Mouse (Mus musculus): ENCODE results near the gene Crp. TPM values are rescaled to one million over a fixed set of nuclear protein-coding genes. Genes with fewer than 3 reads are reported as not detected.

The Crp gene
- total and polyA plus RNA-seq, 2 experiments, result 279 to 497 TPM

DNA sequence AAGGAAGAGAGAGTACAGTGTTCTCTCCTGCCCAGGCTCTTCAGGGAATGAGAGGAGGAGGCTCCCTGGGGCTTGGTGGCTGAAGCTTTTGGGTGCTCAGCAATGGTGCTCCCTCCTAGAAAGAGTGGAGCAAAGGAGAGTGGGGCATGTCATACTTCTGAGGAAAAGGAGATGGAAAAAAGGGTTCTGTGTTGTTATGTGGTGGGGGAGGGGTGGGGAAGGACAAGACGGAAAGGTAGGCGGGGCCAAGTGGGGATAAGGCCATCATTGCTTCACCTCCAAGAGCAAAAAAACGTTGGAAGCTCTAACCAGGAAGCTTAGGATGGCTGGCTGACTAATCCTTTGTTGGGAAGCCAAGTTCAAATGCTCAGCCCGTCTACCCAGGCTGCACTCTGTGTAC, 14.1 kb downstream of the Crp start:
- H3K4me1 ChIP-seq (ENCODE audit: control insufficient read depth, insufficient read depth, low read length), result peaks cover 29% of the 10 kb centered on the region
- no peak overlapping the region; the same call in 1 of the 2 replicates for H3K27ac ChIP-seq (replicated peaks; ENCODE audit: insufficient read depth, low read depth, low read length)
- 51% methylated on average over 4 of the region's 4 CpGs for WGBS
- no peak overlapping the region for H3K4me3 ChIP-seq (ENCODE audit: insufficient read depth, low read depth, low read length)
- H3K79me2 ChIP-seq (ENCODE audit: control insufficient read depth, insufficient read depth, low read length), result peaks cover 15% of the 10 kb centered on the region
- no peak overlapping the region for H3K9ac ChIP-seq (ENCODE audit: low read depth, low read length)
- H3K27me3 ChIP-seq (ENCODE audit: control insufficient read depth, insufficient read depth, low read length), result no peaks in the 10 kb centered on the region
- H3K36me3 ChIP-seq (ENCODE audit: control insufficient read depth, insufficient read depth, low read length), result no peaks in the 10 kb centered on the region; the same call in none of the 2 replicates
- TF ChIP-seq POLR2A (IDR thresholded peaks at IDR 0.05; ENCODE audit: extremely low read depth, insufficient read depth, low read length) (no peak), CTCF (IDR thresholded peaks at IDR 0.05; ENCODE audit: low read depth, low read length) (no peak)
- DNase-seq (ENCODE audit: extremely low read depth, low read depth, low spot score), result no peak

DNA sequence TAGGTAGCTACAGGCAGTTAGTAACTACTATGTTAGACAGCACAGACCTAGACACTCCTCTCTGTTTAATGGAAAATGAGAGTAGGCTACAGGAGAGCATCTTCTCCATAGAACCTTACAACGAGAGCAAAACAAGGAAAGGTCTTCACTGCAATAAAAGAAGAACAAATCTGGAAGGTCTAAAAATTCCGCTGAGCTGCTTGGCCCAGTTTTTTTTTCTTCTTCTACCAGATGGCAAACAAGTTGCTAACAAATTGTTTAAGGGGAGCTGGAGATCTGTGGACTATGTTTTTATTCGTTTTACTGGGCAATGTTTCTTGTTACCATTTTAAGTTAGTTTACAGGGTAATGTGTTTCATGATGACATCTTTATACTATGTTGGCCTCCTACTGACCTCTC, 53.4 kb downstream of the Crp start:
- H3K9ac ChIP-seq (ENCODE audit: low read depth, low read length), result no peak overlapping the region
- no peak overlapping the region for H3K4me3 ChIP-seq (ENCODE audit: insufficient read depth, low read depth, low read length)
- H3K36me3 ChIP-seq (ENCODE audit: control insufficient read depth, insufficient read depth, low read length), result no peaks in the 10 kb centered on the region; the same call in none of the 2 replicates
- no peaks in the 10 kb centered on the region for H3K27me3 ChIP-seq (ENCODE audit: control insufficient read depth, insufficient read depth, low read length)
- no peak for TF ChIP-seq POLR2A (IDR thresholded peaks at IDR 0.05; ENCODE audit: extremely low read depth, insufficient read depth, low read length)
- TF ChIP-seq CTCF (IDR thresholded peaks at IDR 0.05; ENCODE audit: low read depth, low read length), result no peak
- WGBS, result 77% methylated on average over 3 of the region's 3 CpGs
- peaks cover under 1% of the 10 kb centered on the region; the same call in 1 of the 2 replicates for H3K79me2 ChIP-seq (ENCODE audit: control insufficient read depth, insufficient read depth, low read length)
- H3K27ac ChIP-seq (replicated peaks; ENCODE audit: insufficient read depth, low read depth, low read length), result no peak overlapping the region
- H3K4me1 ChIP-seq (ENCODE audit: control insufficient read depth, insufficient read depth, low read length), result peaks cover 4% of the 10 kb centered on the region; the same call in 1 of the 2 replicates
- DNase-seq (ENCODE audit: extremely low read depth, low read depth, low spot score), result no peak

DNA sequence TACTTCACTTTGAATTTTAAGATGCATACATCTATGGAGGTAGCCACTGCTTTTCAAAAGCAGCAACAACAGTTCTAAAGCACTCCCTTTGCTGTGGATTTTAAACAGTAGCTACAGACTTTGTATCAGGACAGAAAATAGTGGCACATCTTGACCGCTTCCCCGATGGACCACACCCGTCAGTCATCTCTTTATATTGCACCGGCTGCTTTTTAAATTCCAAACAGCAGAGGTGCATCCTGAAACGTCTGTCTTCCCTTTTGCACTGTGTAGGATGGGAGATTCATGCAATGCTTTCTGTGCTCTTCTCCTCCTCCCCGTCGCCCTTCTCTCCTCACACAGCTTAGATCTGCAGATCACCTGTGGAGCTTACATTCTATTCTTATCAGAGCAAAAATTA, 57.3 kb downstream of the Crp start:
- Histone ChIP-seq H3K4me1 (ENCODE audit: control insufficient read depth, insufficient read depth, low read length) (no peaks in the 10 kb centered on the region), H3K27me3 (ENCODE audit: control insufficient read depth, insufficient read depth, low read length) (no peaks in the 10 kb centered on the region), H3K9ac (ENCODE audit: low read depth, low read length) (no peak overlapping the region), H3K36me3 (ENCODE audit: control insufficient read depth, insufficient read depth, low read length) (no peaks in the 10 kb centered on the region), H3K4me3 (ENCODE audit: insufficient read depth, low read depth, low read length) (no peak overlapping the region), H3K79me2 (ENCODE audit: control insufficient read depth, insufficient read depth, low read length) (peaks cover 3% of the 10 kb centered on the region; the same call in 1 of the 2 replicates), H3K27ac (replicated peaks; ENCODE audit: insufficient read depth, low read depth, low read length) (no peak overlapping the region)
- DNase-seq (ENCODE audit: extremely low read depth, low read depth, low spot score), result no peak
- no peak for TF ChIP-seq CTCF (IDR thresholded peaks at IDR 0.05; ENCODE audit: low read depth, low read length)
- TF ChIP-seq POLR2A (IDR thresholded peaks at IDR 0.05; ENCODE audit: extremely low read depth, insufficient read depth, low read length), result no peak
- 84% methylated on average over 7 of the region's 7 CpGs for WGBS

DNA sequence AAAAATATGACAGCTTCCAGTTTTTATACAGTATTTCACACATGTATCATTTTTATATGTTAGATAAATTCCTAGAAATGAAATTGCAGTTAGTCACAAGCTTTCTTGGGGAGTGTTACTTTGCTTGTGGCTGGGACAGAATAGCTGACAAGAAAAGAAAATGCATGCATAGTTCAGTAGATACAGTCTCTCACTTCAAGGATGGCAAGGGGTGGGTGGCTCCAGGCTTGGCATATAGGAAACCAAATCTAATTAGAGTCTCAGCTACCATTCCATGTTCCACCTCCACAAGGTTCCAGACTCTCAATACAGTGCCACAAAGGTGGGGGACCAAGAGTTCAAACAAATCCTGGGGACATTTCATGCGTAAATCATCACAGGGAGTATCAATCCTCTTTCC, 61.7 kb downstream of the Crp start:
- H3K9ac ChIP-seq (ENCODE audit: low read depth, low read length), result no peak overlapping the region
- peaks cover 6% of the 10 kb centered on the region; the same call in 1 of the 2 replicates for H3K79me2 ChIP-seq (ENCODE audit: control insufficient read depth, insufficient read depth, low read length)
- 94% methylated on average over 1 of the region's 1 CpGs for WGBS
- DNase-seq (ENCODE audit: extremely low read depth, low read depth, low spot score), result no peak
- peaks cover 2% of the 10 kb centered on the region; the same call in 1 of the 2 replicates for H3K36me3 ChIP-seq (ENCODE audit: control insufficient read depth, insufficient read depth, low read length)
- H3K27me3 ChIP-seq (ENCODE audit: control insufficient read depth, insufficient read depth, low read length), result no peaks in the 10 kb centered on the region
- H3K4me1 ChIP-seq (ENCODE audit: control insufficient read depth, insufficient read depth, low read length), result no peaks in the 10 kb centered on the region
- H3K4me3 ChIP-seq (ENCODE audit: insufficient read depth, low read depth, low read length), result no peak overlapping the region
- TF ChIP-seq POLR2A (IDR thresholded peaks at IDR 0.05; ENCODE audit: extremely low read depth, insufficient read depth, low read length), result no peak
- TF ChIP-seq CTCF (IDR thresholded peaks at IDR 0.05; ENCODE audit: low read depth, low read length), result no peak
- no peak overlapping the region for H3K27ac ChIP-seq (replicated peaks; ENCODE audit: insufficient read depth, low read depth, low read length)

DNA sequence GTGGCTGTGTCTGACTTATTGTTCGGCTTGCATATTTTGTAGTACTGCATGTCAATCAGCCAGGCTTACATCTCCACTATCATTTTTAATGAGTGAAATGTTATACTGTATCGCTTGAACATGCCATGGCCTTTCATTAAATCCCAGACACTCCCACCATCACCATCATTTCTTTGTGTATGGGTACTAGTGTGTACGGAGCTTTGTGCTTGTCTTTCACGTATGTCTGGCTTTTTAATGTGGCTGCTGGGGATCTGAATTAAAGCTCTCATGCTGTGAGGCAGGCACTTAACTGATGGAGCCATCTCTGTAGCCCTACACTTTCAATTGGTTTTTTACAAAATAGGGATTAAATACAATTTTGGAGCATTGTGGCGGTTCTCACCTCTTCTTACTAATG, 81.3 kb downstream of the Crp start:
- Histone ChIP-seq H3K27me3 (ENCODE audit: control insufficient read depth, insufficient read depth, low read length) (no peaks in the 10 kb centered on the region), H3K36me3 (ENCODE audit: control insufficient read depth, insufficient read depth, low read length) (peaks cover 11% of the 10 kb centered on the region), H3K4me3 (ENCODE audit: insufficient read depth, low read depth, low read length) (no peak overlapping the region), H3K9ac (ENCODE audit: low read depth, low read length) (no peak overlapping the region), H3K4me1 (ENCODE audit: control insufficient read depth, insufficient read depth, low read length) (no peaks in the 10 kb centered on the region), H3K79me2 (ENCODE audit: control insufficient read depth, insufficient read depth, low read length) (no peaks in the 10 kb centered on the region), H3K27ac (replicated peaks; ENCODE audit: insufficient read depth, low read depth, low read length) (no peak overlapping the region)
- 93% methylated on average over 5 of the region's 5 CpGs for WGBS
- no peak for DNase-seq (ENCODE audit: extremely low read depth, low read depth, low spot score)
- TF ChIP-seq CTCF (IDR thresholded peaks at IDR 0.05; ENCODE audit: low read depth, low read length), result no peak

DNA sequence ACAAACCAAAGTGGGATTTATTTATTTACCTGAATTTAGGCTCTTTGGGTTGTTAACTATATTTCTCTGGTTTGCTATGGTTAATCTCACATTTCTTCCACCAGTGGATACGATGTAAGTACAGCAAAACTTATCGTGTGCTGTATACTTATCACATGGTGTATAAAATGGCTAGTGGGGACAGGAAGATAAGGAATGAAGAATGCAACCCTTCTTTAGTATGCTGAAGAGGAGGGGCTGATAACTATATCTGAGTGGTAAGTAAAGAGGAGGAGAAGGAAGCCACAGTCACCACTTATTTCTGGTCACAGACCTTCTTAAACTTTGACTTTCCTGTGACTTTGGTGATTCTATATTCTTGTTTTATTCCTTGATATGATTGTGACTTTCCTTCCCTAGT, 87.5 kb downstream of the Crp start:
- 85% methylated on average over 2 of the region's 2 CpGs for WGBS
- Histone ChIP-seq H3K27me3 (ENCODE audit: control insufficient read depth, insufficient read depth, low read length) (no peaks in the 10 kb centered on the region), H3K36me3 (ENCODE audit: control insufficient read depth, insufficient read depth, low read length) (0 out of 2 replicates have a peak, but pooled peaks cover 3% of the 10 kb centered on the region), H3K4me3 (ENCODE audit: insufficient read depth, low read depth, low read length) (no peak overlapping the region), H3K27ac (replicated peaks; ENCODE audit: insufficient read depth, low read depth, low read length) (no peak overlapping the region), H3K9ac (ENCODE audit: low read depth, low read length) (no peak overlapping the region), H3K79me2 (ENCODE audit: control insufficient read depth, insufficient read depth, low read length) (no peaks in the 10 kb centered on the region; the same call in 1 of the 2 replicates), H3K4me1 (ENCODE audit: control insufficient read depth, insufficient read depth, low read length) (no peaks in the 10 kb centered on the region; the same call in 1 of the 2 replicates)
- no peak for TF ChIP-seq CTCF (IDR thresholded peaks at IDR 0.05; ENCODE audit: low read depth, low read length)
- no peak for TF ChIP-seq POLR2A (IDR thresholded peaks at IDR 0.05; ENCODE audit: extremely low read depth, insufficient read depth, low read length)
- DNase-seq (ENCODE audit: extremely low read depth, low read depth, low spot score), result peak; percentile 2

All from liver, adult 2 months (tissue).